Comparison of ENCODE assay signal across 17 mouse cellular contexts in genomic region chr19:10038364-10038763, GRCm38 (mm10). TPM values are rescaled to one million over a fixed set of nuclear protein-coding genes. Genes with fewer than 3 reads are reported as not detected.
DNase-seq lines count a peak whose midpoint lies in the region; ATAC-seq lines count a peak whose summit lies in the region.
"Had no signal": no experiment of that assay in that cellular context is flagged by ENCODE, and none has a peak within 500 bp of the region (broad histone marks: within the 10 kb centered on the region; RNA-seq: fewer than 3 reads in every experiment).

No protein-coding gene starts in this region.

- no peak overlapping the region for H3K4me3 ChIP-seq in heart, embryonic 15.5 days
- no peak overlapping the region for H3K4me3 ChIP-seq in kidney, embryonic 16.5 days (ENCODE audit: low read length)
- H3K4me3 ChIP-seq in neural tube, embryonic 13.5 days: no peak overlapping the region
- H3K4me3 ChIP-seq: hindbrain, embryonic 13.5 days; liver, embryonic 13.5 days; megakaryocyte, embryonic 14.5 days had no signal

- no peak for DNase-seq in heart, postnatal 10 days
- DNase-seq in kidney, postnatal 14 days: no peak
- DNase-seq in neural tube, embryonic 10.5 days (ENCODE audit: extremely low spot score, low spot score): no peak
- DNase-seq in right cerebral cortex, postnatal 10 days (ENCODE audit: low spot score in 2 of 2): no peak
- DNase-seq: adrenal gland, adult 8-10 months; gastrocnemius, postnatal 14 days; liver, embryonic 13.5 days; right cerebral cortex, postnatal 25 days; thymus, adult 2 months had no signal

- intact Hi-C loops in heart, postnatal 10 days (cut with DNase I): loop anchor here (2.0 to 5.0 kb wide), 2 partner anchors 144 to 162 kb away; partner anchors contain the start of gene Fads1

- no peak overlapping the region; the same call in 1 of the 2 replicates for H3K9ac ChIP-seq in heart, embryonic 15.5 days
- no peak overlapping the region for H3K9ac ChIP-seq in kidney, embryonic 16.5 days (replicated peaks; ENCODE audit: low read length)
- H3K9ac ChIP-seq in neural tube, embryonic 13.5 days: no peak overlapping the region
- H3K9ac ChIP-seq: hindbrain, embryonic 13.5 days; liver, embryonic 13.5 days had no signal

- H3K4me1 ChIP-seq in heart, embryonic 15.5 days (replicated peaks): peaks cover 62% of the 10 kb centered on the region
- H3K4me1 ChIP-seq in kidney, embryonic 16.5 days (ENCODE audit: insufficient read depth, low read length): peaks cover 43% of the 10 kb centered on the region
- H3K4me1 ChIP-seq in neural tube, embryonic 13.5 days (replicated peaks): peaks cover 29% of the 10 kb centered on the region

- ATAC-seq in heart, embryonic 15.5 days (replicated peaks; ENCODE audit: insufficient number of reproducible peaks, insufficient read depth, low FRiP score, low read depth): no peak
- no peak for ATAC-seq in kidney, embryonic 16.5 days (ENCODE audit: low FRiP score, low TSS enrichment)
- no peak for ATAC-seq in neural tube, embryonic 13.5 days (ENCODE audit: low read depth)
- ATAC-seq: midbrain, embryonic 16.5 days had no signal

- no peaks in the 10 kb centered on the region for H3K9me3 ChIP-seq in heart, embryonic 15.5 days (replicated peaks)
- no peaks in the 10 kb centered on the region for H3K9me3 ChIP-seq in kidney, embryonic 16.5 days (ENCODE audit: low read length)
- H3K9me3 ChIP-seq in neural tube, embryonic 13.5 days: no peaks in the 10 kb centered on the region
- H3K9me3 ChIP-seq: G1E; hindbrain, embryonic 13.5 days; liver, embryonic 13.5 days; megakaryocyte, embryonic 14.5 days had no signal

- H3K27me3 ChIP-seq in heart, embryonic 15.5 days: no peaks in the 10 kb centered on the region
- no peaks in the 10 kb centered on the region; the same call in 1 of the 2 replicates for H3K27me3 ChIP-seq in kidney, embryonic 16.5 days (ENCODE audit: insufficient read depth, low read length)
- H3K27me3 ChIP-seq in neural tube, embryonic 13.5 days: no peaks in the 10 kb centered on the region; the same call in 1 of the 2 replicates

- 0 out of 2 replicates have a peak, but pooled peaks cover 2% of the 10 kb centered on the region for H3K36me3 ChIP-seq in heart, embryonic 15.5 days
- no peaks in the 10 kb centered on the region for H3K36me3 ChIP-seq in kidney, embryonic 16.5 days (ENCODE audit: insufficient read depth, low read length)
- no peaks in the 10 kb centered on the region for H3K36me3 ChIP-seq in neural tube, embryonic 13.5 days
- H3K36me3 ChIP-seq: hindbrain, embryonic 13.5 days had no signal

- peak overlapping the region; percentile 42 for H3K4me2 ChIP-seq in heart, embryonic 15.5 days
- H3K4me2 ChIP-seq in kidney, embryonic 16.5 days (replicated peaks; ENCODE audit: low read depth, low read length): no peak overlapping the region
- H3K4me2 ChIP-seq in neural tube, embryonic 13.5 days: no peak overlapping the region
- H3K4me2 ChIP-seq: hindbrain, embryonic 13.5 days; liver, embryonic 13.5 days had no signal

- peak overlapping the region; percentile 90 for H3K27ac ChIP-seq in heart, embryonic 15.5 days
- H3K27ac ChIP-seq in kidney, embryonic 16.5 days (ENCODE audit: low read length): peak overlapping the region; percentile 32; the same call in 1 of the 2 replicates
- H3K27ac ChIP-seq in neural tube, embryonic 13.5 days (replicated peaks): 0 out of 2 replicates have a peak overlapping the region, but pooled peaks have one; percentile 1
- H3K27ac ChIP-seq: hindbrain, embryonic 13.5 days; liver, embryonic 13.5 days had no signal

- WGBS in heart, embryonic 15.5 days: 60% methylated on average over 3 of the region's 3 CpGs
- 77% methylated on average over 3 of the region's 3 CpGs for WGBS in kidney, embryonic 16.5 days
- WGBS in neural tube, embryonic 13.5 days: 88% methylated on average over 3 of the region's 3 CpGs

RNA-seq across cellular contexts. Expression of gene Fads3, which starts 3.0 kb away (rescaled TPM):
- polyA plus RNA-seq in heart, embryonic 15.5 days (2015; fragmentation: Nextera tagmentation; extraction: Ambion mirVana): 39.4 and 43.9 TPM in 2 replicates
- 10 to 100 TPM; 39.7 to 45.5 TPM for total RNA-seq in heart, postnatal 10 days (2021)
- polyA plus RNA-seq in kidney, embryonic 16.5 days (2015; fragmentation: Nextera tagmentation; extraction: Ambion mirVana): 30.1 and 36.5 TPM in 2 replicates
- 18.8 and 19.1 TPM in 2 replicates for polyA plus RNA-seq in neural tube, embryonic 13.5 days (2015; fragmentation: Nextera tagmentation; extraction: Ambion mirVana)

RNA-seq across cellular contexts. Expression of gene Rab3il1, which starts 36.9 kb away (rescaled TPM):
- polyA plus RNA-seq in heart, embryonic 15.5 days (2015; fragmentation: Nextera tagmentation; extraction: Ambion mirVana): 21.8 and 30.0 TPM in 2 replicates
- 10 to 100 TPM; 10.4 to 12.1 TPM for total RNA-seq in heart, postnatal 10 days (2021)
- polyA plus RNA-seq in kidney, embryonic 16.5 days (2015; fragmentation: Nextera tagmentation; extraction: Ambion mirVana): 32.0 and 34.6 TPM in 2 replicates
- 25.2 and 26.2 TPM in 2 replicates for polyA plus RNA-seq in neural tube, embryonic 13.5 days (2015; fragmentation: Nextera tagmentation; extraction: Ambion mirVana)

RNA-seq across cellular contexts. Expression of gene Best1, which starts 36.9 kb away (rescaled TPM):
- 0.19 and 0.25 TPM in 2 replicates for polyA plus RNA-seq in heart, embryonic 15.5 days (2015; fragmentation: Nextera tagmentation; extraction: Ambion mirVana)
- total RNA-seq in heart, postnatal 10 days (2021): under 1 TPM; 0.20 to 0.36 TPM
- 1.4 and 1.9 TPM in 2 replicates for polyA plus RNA-seq in kidney, embryonic 16.5 days (2015; fragmentation: Nextera tagmentation; extraction: Ambion mirVana)
- polyA plus RNA-seq in neural tube, embryonic 13.5 days (2015; fragmentation: Nextera tagmentation; extraction: Ambion mirVana): 1.0 and 1.5 TPM in 2 replicates
- total RNA-seq: common myeloid progenitor, adult 5-6 weeks had no signal

RNA-seq across cellular contexts. Expression of gene Fth1, which starts 58.0 kb away (rescaled TPM):
- polyA plus RNA-seq in heart, embryonic 15.5 days (2015; fragmentation: Nextera tagmentation; extraction: Ambion mirVana): 1,879 and 1,985 TPM in 2 replicates
- total RNA-seq in heart, postnatal 10 days (2021): 1,000 to 10,000 TPM; 1,753 to 1,826 TPM
- polyA plus RNA-seq in kidney, embryonic 16.5 days (2015; fragmentation: Nextera tagmentation; extraction: Ambion mirVana): 1,651 and 1,666 TPM in 2 replicates
- 1,616 and 1,651 TPM in 2 replicates for polyA plus RNA-seq in neural tube, embryonic 13.5 days (2015; fragmentation: Nextera tagmentation; extraction: Ambion mirVana)

Comparison
In these comparisons a context has a peak if more than half of its experiments do, and no peak if none do; other contexts are left out.
1. H3K27ac ChIP-seq: peak in every context shown above with its lines; median percentile 90 in heart, embryonic 15.5 days; 32 in kidney, embryonic 16.5 days; 1 in neural tube, embryonic 13.5 days.